Mouse (Mus musculus) kidney, embryonic 16.5 days (tissue): ENCODE results near the gene Phactr2. TPM values are rescaled to one million over a fixed set of nuclear protein-coding genes. Genes with fewer than 3 reads are reported as not detected.

Source experiments
- ATAC-seq: fragments of 200-750 bp; cut with Nextera tagmentation; 2 replicates; pipeline ENCODE4 v1.8.0; 2017; ENCODE audit warnings: moderate TSS enrichment; ENCODE audit not compliant: low FRiP score, low TSS enrichment
- H3K27ac ChIP-seq: fragments of 300-500 bp; sonication (generic); 2 replicates; pipeline ENCODE4 v1.5.1; 2014; ENCODE audit warnings: low read length
- H3K27me3 ChIP-seq: fragments of 300-500 bp; sonication (generic); 2 replicates; pipeline ENCODE4 v1.6.1; 2014; ENCODE audit warnings: low read length, control low read depth, mixed read lengths; ENCODE audit not compliant: insufficient read depth
- H3K36me3 ChIP-seq: fragments of 300-500 bp; sonication (generic); 2 replicates; pipeline ENCODE4 v1.6.1; 2014; ENCODE audit warnings: low read length, control low read depth, mixed read lengths; ENCODE audit not compliant: insufficient read depth
- H3K4me1 ChIP-seq: fragments of 300-500 bp; sonication (generic); 2 replicates; pipeline ENCODE4 v1.6.1; 2014; ENCODE audit warnings: low read length, control low read depth, mixed read lengths; ENCODE audit not compliant: insufficient read depth
- H3K4me2 ChIP-seq: fragments of 300-500 bp; sonication (generic); replicated peaks from 2 replicates; pipeline ENCODE4 v1.6.1; 2014; ENCODE audit warnings: low read depth, low read length
- H3K4me3 ChIP-seq: fragments of 300-500 bp; sonication (generic); 2 replicates; pipeline ENCODE4 v1.5.1; 2014; ENCODE audit warnings: mild to moderate bottlenecking, low read length
- H3K9ac ChIP-seq: fragments of 300-500 bp; sonication (generic); replicated peaks from 2 replicates; pipeline ENCODE4 v1.6.1; 2014; ENCODE audit warnings: low read length
- H3K9me3 ChIP-seq: fragments of 300-500 bp; sonication (generic); 2 replicates; pipeline ENCODE4 v1.6.1; 2016; ENCODE audit warnings: low read length, control low read depth
- WGBS: fragments of 180-500 bp; shearing (Covaris S2); extraction: QIAGEN DNeasy Blood & Tissue Kit; methylation state at CpG from one replicate; pipeline ENCODE4 v1.1.7; 2014; 5-methylcytosine and 5-hydroxymethylcytosine counted together
- polyA plus RNA-seq: library from polyadenylated mRNA; unstranded; fragments of >200 nt; fragmentation: Nextera tagmentation; extraction: Ambion mirVana; gene quantifications from 2 replicates; pipeline ENCODE4 v1.2.1, GENCODE M21; 2015

Gene Phactr2
- polyA plus RNA-seq, 1 experiment from 2014 or later: 26.9 TPM

DNA sequence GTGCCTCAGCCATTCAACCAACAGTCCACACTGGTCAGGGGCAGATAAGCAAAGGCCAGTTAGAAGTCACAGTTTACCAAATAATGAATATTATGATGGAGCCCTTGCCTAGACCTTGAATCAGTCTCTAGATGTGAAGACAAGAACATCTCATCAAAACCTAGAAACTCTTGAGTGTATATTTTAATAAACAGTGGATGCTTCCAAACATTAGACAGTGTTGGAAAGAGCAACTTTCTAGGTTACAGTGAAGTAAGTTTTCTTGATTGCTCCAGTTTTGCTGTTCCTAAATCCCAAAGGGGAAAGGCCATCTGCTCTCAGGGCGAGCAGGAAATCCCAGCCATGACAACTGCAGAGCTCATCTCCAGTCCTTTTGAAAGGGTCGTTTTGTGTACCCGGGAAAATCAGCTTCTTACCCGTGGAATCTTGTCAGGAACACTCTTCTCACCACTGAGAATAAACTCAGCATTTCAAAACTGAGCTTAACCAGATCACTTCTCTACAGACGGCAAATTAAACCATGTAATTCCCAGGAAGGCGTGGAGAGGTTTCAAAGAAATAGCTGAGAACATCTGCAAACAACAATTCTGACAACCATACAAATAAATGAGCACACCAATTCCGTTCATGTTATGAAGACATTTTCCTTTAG is 296.1 kb downstream of the Phactr2 start, which contains the start of gene Zc2hc1b:
Gene Zc2hc1b (minus strand): TSS at position 51 of the 652 bp plus-strand sequence.
- H3K27me3 ChIP-seq: no peaks in the 10 kb centered on the region
- WGBS: 83% methylated on average over 7 of the region's 7 CpGs
- H3K4me2 ChIP-seq: no peak within 1 kb of the TSS
- no peak within 1 kb of the TSS for H3K9ac ChIP-seq
- no peak within 1 kb of the TSS for H3K4me3 ChIP-seq
- H3K36me3 ChIP-seq: peaks cover 51% of the 10 kb centered on the region
- no peak within 1 kb of the TSS for H3K27ac ChIP-seq
- no peaks in the 10 kb centered on the region for H3K9me3 ChIP-seq
- 0 out of 2 replicates have a peak, but pooled peaks cover 1% of the 10 kb centered on the region for H3K4me1 ChIP-seq
- ATAC-seq: no peak

DNA sequence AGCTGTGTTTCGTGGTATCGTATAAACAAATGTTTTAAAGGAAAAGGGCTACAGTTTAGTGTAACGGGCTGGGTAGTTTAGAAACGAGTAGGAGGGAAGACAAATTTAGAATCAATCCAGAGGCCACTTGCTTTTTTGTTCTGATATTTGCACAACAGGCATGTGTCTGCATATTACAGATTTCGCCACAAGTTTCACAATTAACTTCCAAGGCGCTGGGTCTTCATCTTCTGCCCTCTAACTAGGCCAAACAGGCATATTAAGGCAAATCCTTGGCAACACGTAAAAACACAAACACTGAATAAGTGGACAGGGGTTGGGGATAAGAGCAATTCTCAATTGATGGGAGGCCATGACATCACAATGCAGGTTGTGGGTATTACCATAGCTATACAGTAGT is 298.3 kb downstream of the Phactr2 start:
- no peak overlapping the region for H3K4me2 ChIP-seq
- WGBS: 88% methylated on average over 7 of the region's 7 CpGs
- no peaks in the 10 kb centered on the region for H3K9me3 ChIP-seq
- H3K4me1 ChIP-seq: peaks cover 17% of the 10 kb centered on the region
- H3K27ac ChIP-seq: no peak overlapping the region
- no peak overlapping the region for H3K9ac ChIP-seq
- ATAC-seq: no peak
- H3K4me3 ChIP-seq: no peak overlapping the region
- H3K27me3 ChIP-seq: no peaks in the 10 kb centered on the region
- H3K36me3 ChIP-seq: peaks cover 38% of the 10 kb centered on the region

- H3K27ac ChIP-seq: no peak overlapping the region
- no peak for ATAC-seq
- no peaks in the 10 kb centered on the region for H3K27me3 ChIP-seq
- WGBS: 24% methylated on average over 10 of the region's 10 CpGs
- H3K36me3 ChIP-seq: peaks cover 10% of the 10 kb centered on the region; the same call in 1 of the 2 replicates
- no peak overlapping the region for H3K4me3 ChIP-seq
- peaks cover 17% of the 10 kb centered on the region for H3K4me1 ChIP-seq
- no peak overlapping the region for H3K4me2 ChIP-seq
- no peak overlapping the region for H3K9ac ChIP-seq
- H3K9me3 ChIP-seq: no peaks in the 10 kb centered on the region
Measured at GRCm38 (mm10) chr10:13172798-13173221, 301.4 kb downstream of the Phactr2 start.

GRCm38 (mm10) chr10:13171461-13171860 is 302.8 kb downstream of the Phactr2 start:
- H3K27me3 ChIP-seq: no peaks in the 10 kb centered on the region
- H3K27ac ChIP-seq: no peak overlapping the region
- no peak overlapping the region for H3K9ac ChIP-seq
- no peaks in the 10 kb centered on the region for H3K9me3 ChIP-seq
- no peak for ATAC-seq
- H3K36me3 ChIP-seq: peaks cover 3% of the 10 kb centered on the region; the same call in 1 of the 2 replicates
- peaks cover 17% of the 10 kb centered on the region for H3K4me1 ChIP-seq
- 52% methylated on average over 2 of the region's 2 CpGs for WGBS
- H3K4me3 ChIP-seq: no peak overlapping the region
- H3K4me2 ChIP-seq: no peak overlapping the region

- Histone ChIP-seq H3K9me3 (no peaks in the 10 kb centered on the region), H3K4me1 (peaks cover 17% of the 10 kb centered on the region), H3K4me3 (no peak overlapping the region), H3K9ac (no peak overlapping the region), H3K4me2 (no peak overlapping the region), H3K27ac (no peak overlapping the region), H3K36me3 (no peaks in the 10 kb centered on the region), H3K27me3 (no peaks in the 10 kb centered on the region)
- ATAC-seq: no peak
- WGBS: 26% methylated on average over 12 of the region's 12 CpGs
Measured at GRCm38 (mm10) chr10:13170739-13171448, 303.3 kb downstream of the Phactr2 start.

DNA sequence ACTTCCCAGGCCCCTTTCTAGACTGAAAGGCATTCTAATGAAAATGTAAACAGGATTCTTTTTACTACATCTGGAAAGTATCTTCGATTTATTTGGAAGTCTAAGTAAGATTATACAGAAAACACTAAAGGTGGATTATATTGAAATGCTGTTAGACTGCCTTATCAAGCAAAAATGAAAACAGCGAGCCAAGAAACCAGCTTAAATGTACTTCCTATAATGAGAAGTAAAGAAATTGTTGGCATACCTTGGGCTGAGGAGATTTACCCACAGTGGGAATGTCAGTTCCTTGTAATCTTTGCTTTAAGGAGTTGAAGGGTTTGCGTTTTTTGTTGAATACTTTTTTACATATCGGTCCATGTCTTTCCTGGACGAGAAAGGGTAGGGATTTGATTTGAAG is 305.8 kb downstream of the Phactr2 start:
- Histone ChIP-seq H3K4me3 (no peak overlapping the region), H3K4me2 (no peak overlapping the region), H3K36me3 (no peaks in the 10 kb centered on the region), H3K27me3 (no peaks in the 10 kb centered on the region), H3K27ac (no peak overlapping the region), H3K4me1 (peaks cover 17% of the 10 kb centered on the region), H3K9me3 (no peaks in the 10 kb centered on the region), H3K9ac (no peak overlapping the region)
- no peak for ATAC-seq
- WGBS: 81% methylated on average over 5 of the region's 5 CpGs

DNA sequence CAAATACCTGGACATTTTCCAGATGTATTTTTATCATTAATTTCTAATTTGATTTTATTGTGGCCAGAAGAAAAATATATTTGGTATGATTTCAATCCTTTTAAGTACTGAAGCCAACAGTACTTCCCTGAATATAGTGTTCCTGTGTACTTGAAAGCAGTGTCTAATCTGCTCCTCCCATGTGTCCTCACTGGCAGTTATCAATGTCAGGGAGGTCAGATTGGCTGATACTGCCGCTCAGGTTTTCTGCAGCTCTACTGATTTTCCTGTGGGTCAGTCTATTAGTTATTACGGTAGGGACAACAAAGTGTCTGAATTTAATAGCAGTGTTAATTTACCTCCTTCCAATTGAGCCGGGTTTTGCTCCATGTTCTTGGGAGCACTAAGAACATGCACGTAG is 312.2 kb downstream of the Phactr2 start:
- Histone ChIP-seq H3K9ac (no peak overlapping the region), H3K4me3 (no peak overlapping the region), H3K27me3 (no peaks in the 10 kb centered on the region), H3K4me2 (no peak overlapping the region), H3K4me1 (no peaks in the 10 kb centered on the region), H3K27ac (no peak overlapping the region), H3K9me3 (no peaks in the 10 kb centered on the region), H3K36me3 (no peaks in the 10 kb centered on the region)
- 72% methylated on average over 4 of the region's 4 CpGs for WGBS
- no peak for ATAC-seq

DNA sequence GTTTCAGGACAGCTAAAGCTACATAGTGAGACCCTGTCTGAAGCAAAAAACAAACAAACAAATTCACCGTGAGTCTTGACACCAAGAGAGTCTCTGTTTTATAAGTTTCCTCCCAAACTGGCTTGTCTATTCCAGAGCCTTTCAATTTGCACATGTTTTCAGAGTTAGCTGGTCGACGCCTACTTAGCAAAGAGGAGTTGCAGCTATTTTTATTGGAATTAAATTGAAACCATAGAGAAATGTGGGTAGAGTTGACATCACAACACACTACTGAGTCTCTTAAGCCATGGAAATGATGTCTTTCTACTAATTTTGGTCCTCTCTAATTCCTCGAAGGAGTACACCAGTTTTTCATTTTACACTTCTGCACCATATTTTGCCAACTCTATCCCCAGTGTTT is 313.3 kb downstream of the Phactr2 start:
- H3K9me3 ChIP-seq: no peaks in the 10 kb centered on the region
- H3K27ac ChIP-seq: no peak overlapping the region
- no peak for ATAC-seq
- no peak overlapping the region for H3K9ac ChIP-seq
- H3K36me3 ChIP-seq: no peaks in the 10 kb centered on the region
- no peak overlapping the region for H3K4me3 ChIP-seq
- no peaks in the 10 kb centered on the region for H3K27me3 ChIP-seq
- H3K4me2 ChIP-seq: no peak overlapping the region
- 91% methylated on average over 4 of the region's 4 CpGs for WGBS
- H3K4me1 ChIP-seq: no peaks in the 10 kb centered on the region
